Mouse (Mus musculus): ENCODE results near the gene Map10.

The Map10 gene

GRCm38 (mm10) chr8:125671371-125671770, 1.8 kb downstream of the Map10 start:
- DNase-seq = no peak

GRCm38 (mm10) chr8:125675796-125676195, 6.2 kb downstream of the Map10 start:
- no peak for DNase-seq

GRCm38 (mm10) chr8:125677484-125677883, 7.9 kb downstream of the Map10 start:
- DNase-seq = no peak

- DNase-seq = no peak
Measured at GRCm38 (mm10) chr8:125678854-125679648, 9.4 kb downstream of the Map10 start.

GRCm38 (mm10) chr8:125680851-125681408, 11.3 kb downstream of the Map10 start:
- no peak for DNase-seq

- no peak for DNase-seq
Measured at GRCm38 (mm10) chr8:125685216-125685760, 15.7 kb downstream of the Map10 start.

DNA sequence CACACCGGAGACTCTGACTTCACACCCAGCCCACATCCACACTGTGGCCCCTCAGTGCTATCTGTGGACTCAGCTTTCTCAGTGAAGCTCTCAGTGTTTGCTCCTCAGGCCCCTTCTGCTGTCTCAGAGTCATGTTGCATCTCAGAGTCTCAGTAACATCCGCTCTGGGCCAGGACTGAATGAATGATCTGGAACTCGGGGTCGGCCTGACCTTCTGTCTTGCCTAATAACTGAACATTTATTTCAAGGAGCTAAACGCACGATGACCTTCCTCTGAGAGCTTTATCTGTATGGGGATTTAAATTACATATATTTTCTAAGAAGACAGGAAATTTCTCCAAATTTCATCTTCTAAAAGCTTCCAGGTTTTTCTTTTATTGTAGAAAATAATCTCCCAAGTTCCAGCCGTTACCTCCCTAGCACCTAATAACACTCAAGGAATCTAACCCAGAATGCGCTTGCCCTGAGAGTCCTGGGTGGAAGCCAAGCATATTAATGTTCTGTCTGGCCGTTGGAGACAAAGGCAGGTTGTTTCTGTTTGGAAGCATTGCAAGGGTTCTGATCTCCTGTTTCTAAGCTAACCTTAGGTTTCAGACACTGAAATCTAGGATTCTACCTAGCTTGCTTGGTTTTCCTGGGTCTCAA, 16.7 kb downstream of the Map10 start:
- DNase-seq = no peak

- no peak for DNase-seq
Measured at GRCm38 (mm10) chr8:125690166-125690915, 20.7 kb downstream of the Map10 start.

- DNase-seq = no peak
Measured at GRCm38 (mm10) chr8:125690961-125691360, 21.3 kb downstream of the Map10 start.

DNA sequence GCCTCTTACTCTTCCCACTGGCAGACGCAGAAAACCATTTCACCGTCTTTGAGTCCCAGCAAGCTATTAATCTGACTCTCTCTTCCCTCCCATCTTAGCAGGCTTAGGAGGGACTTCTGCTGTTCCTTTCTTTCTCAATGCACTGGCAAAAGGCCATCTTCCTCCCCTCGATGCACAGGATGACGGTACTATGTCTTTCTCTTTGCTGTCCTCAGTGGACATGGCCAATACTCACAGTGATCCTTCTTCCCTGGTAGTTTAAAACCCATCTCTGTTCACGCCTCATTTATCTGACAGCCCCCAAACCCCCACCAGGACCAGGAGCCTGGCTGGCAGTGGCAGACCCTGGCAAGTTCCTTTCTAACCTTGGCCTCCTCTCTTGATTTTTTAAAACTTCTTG, 22.8 kb downstream of the Map10 start:
- DNase-seq = no peak

- DNase-seq = no peak
Measured at GRCm38 (mm10) chr8:125693197-125693596, 23.6 kb downstream of the Map10 start.

DNA sequence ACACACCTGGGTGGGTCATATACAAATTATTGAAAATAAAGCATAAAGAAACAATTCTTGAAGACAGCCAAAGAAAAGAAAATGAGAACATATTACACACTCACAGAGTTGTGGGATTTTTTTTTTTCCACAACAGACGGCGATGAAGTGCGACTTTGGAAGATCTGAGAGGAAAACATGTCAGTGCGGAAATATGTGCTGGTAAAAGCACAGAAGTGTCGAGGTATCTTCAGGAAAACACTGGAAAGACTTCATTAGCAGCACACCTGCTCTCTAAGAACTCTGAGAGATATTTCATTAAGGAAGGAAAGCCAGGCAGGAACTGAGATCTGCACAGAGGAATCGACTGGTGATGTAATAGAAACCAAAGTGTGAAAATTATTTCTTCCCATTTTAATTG, 26.3 kb downstream of the Map10 start:
- DNase-seq = no peak

GRCm38 (mm10) chr8:125699391-125700025, 29.9 kb downstream of the Map10 start:
- DNase-seq = no peak

DNA sequence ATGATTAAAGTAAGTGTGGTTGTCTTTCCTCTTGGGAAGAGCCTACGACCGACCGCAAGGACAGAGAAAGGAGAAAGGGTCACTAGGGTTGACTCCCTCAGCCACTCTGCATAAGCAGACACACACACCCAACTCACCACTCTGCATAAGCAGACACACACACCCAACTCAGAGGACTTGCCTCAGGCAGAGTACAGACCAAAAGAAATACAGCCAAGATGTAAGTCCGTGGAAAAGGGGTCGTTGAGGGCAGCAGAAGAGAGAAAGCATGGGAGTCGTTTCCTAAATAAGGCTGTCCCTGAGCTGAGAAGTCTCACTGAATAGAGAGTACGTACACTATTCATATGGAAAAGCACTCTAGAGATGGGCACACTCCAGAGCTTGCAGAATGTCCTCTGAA, 30.8 kb downstream of the Map10 start:
- DNase-seq = no peak

DNA sequence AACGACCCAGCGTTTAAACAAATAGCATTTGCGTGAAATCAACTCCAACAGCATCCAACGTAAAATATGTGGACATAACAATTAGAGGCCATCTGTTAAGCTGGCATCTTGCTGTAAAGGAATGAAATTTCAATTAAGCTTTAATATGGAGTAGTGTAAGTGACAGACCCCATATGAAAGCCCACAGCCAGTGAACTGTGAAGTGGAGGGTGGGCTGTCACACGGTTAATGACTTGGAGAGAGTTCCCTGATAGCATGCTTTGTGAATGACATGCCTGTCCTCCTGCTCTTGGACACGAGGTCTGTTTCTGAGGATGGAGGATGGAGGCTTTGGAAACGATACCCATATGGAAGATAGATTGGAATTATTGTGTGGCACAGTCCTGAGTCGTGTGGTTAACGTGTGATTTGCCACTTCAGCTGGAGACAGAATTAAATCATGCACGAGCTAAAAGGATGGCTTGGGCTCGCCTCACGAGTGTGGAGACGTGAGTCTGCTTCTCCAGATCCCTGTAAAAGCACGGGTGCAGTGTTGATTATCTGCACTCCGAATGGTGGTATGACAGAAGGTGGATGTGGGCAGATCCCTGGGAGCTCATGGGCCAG, 33.4 kb downstream of the Map10 start:
- DNase-seq = no peak

- no peak for DNase-seq
Measured at GRCm38 (mm10) chr8:125704434-125704833, 34.8 kb downstream of the Map10 start.

- DNase-seq = no peak
Measured at GRCm38 (mm10) chr8:125705816-125706215, 36.2 kb downstream of the Map10 start.

DNA sequence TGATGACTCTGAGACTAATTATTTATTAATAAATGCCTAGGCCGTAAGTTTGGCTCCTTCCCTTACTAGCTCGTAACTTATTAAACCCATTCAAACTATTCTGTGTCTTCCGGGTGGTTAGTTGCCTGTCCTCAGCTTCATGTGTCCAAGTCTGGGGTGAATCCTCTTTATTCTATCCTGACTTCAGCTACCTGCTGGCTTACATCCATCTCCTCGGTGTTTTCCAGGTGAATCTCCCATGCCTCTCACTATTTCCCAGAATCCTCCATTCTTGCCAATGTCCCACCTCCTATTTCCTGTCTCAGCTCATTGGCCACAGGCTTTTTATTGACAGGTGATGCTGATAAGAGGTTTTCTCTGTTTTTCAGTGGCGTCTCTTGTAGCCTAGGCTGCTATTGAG, 39.6 kb downstream of the Map10 start:
- no peak for DNase-seq

DNA sequence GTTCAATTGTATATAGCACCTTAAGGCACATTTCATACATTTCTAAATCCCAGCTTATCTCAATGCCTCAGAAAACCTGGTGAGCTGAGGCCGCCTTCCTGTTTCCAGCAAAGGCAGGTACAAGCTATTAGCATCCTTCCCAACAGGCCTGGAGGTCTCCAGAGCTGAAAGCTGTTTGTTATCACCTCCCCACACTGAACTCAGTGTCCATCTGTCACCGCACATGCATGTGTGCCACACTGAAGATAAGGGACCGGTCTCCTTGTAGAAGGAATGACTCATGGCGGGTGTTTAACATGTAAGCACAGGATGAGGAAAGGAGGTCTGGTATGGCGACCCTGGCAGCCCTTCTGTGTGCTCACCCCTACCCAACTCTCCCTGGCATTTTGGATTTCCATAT, 41.9 kb downstream of the Map10 start:
- DNase-seq = no peak

- DNase-seq = no peak
Measured at GRCm38 (mm10) chr8:125716211-125716610, 46.6 kb downstream of the Map10 start.

GRCm38 (mm10) chr8:125716613-125717012, 47.0 kb downstream of the Map10 start:
- DNase-seq = no peak

GRCm38 (mm10) chr8:125718914-125719313, 49.3 kb downstream of the Map10 start:
- DNase-seq = no peak
